Mouse (Mus musculus): ENCODE measurements at regions not wholly inside any gene's neighbourhood (a gene's known extent, or its start where the extent isn't known, plus 50 kb on each side); places are given as distances from the start of the nearest gene placed in this dataset.

GRCm38 (mm10) chr9:74021339-74021738 lies 52.6 kb upstream of the Unc13c start:
- no peak for DNase-seq (ENCODE audit: low spot score in 2 of 2)

- no peak for DNase-seq (ENCODE audit: low spot score in 2 of 2)
These were observed 55.2 kb upstream of the Unc13c start for GRCm38 (mm10) chr9:74023922-74024321.

GRCm38 (mm10) chr9:74026131-74026530 lies 57.4 kb upstream of the Unc13c start:
- DNase-seq (ENCODE audit: low spot score in 2 of 2), result no peak

- DNase-seq (ENCODE audit: low spot score in 2 of 2), result no peak
These were observed 59.7 kb upstream of the Unc13c start for GRCm38 (mm10) chr9:74028438-74028837.

- DNase-seq (ENCODE audit: low spot score in 2 of 2), result peak in 1 of 2 experiments; percentile 12
These were observed 64.2 kb upstream of the Wdr72 start for GRCm38 (mm10) chr9:74045936-74046335.

- DNase-seq (ENCODE audit: low spot score in 2 of 2), result no peak
These were observed 60.4 kb upstream of the Wdr72 start for GRCm38 (mm10) chr9:74049776-74050175.

GRCm38 (mm10) chr9:74056709-74057108 lies 53.4 kb upstream of the Wdr72 start:
- no peak for DNase-seq (ENCODE audit: low spot score in 2 of 2)

GRCm38 (mm10) chr9:74057476-74058076 lies 52.6 kb upstream of the Wdr72 start:
- DNase-seq (ENCODE audit: low spot score in 2 of 2), result no peak

- no peak for DNase-seq (ENCODE audit: low spot score in 2 of 2)
These were observed 51.8 kb upstream of the Wdr72 start for GRCm38 (mm10) chr9:74058269-74058871.

All from gastrocnemius, postnatal 4 days (tissue).